Mouse (Mus musculus) brain, embryonic 14.5 days (tissue): ENCODE data around the gene Tenm3.

Experiments
- CTCF ChIP-seq: fragments of 200-500 bp; IDR thresholded peaks from 2 replicates; pipeline ENCODE4 v1.5.1; 2012; ENCODE audit warnings: inconsistent platforms, mild to moderate bottlenecking, moderate library complexity, borderline replicate concordance; ENCODE audit not compliant: insufficient read depth, insufficient read length; ENCODE audit errors: extremely low read depth
- POLR2A ChIP-seq: fragments of 200-500 bp; IDR thresholded peaks from 2 replicates; pipeline ENCODE4 v1.6.1; 2012; ENCODE audit warnings: mild to moderate bottlenecking, inconsistent platforms, borderline replicate concordance; ENCODE audit not compliant: poor library complexity, insufficient read depth, insufficient read length, severe bottlenecking; ENCODE audit errors: extremely low read depth

DNA sequence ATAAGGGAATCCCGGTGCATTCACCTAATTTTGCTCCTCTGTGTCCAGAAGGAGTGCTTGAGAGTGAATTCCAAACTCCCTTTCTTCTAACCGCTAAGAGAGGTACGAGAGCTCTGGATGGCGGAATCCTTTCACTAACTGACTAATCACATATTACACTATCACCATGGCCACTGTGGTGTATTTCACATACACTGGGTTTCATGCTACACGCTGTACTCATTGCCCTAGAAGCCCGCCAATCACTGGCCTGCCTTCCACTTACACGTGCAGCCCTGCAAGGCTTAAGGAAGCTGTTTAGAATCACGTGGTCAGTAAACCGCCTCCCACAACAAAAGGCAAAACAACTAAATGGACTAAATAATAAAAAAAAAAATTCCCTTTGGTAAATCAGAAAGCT is 67.7 kb downstream of the Tenm3 start:
- TF ChIP-seq POLR2A (no peak), CTCF (no peak)
